Mouse (Mus musculus) liver, embryonic 14.5 days (tissue): ENCODE measurements around the gene Tubb1.

Experiments
- CTCF ChIP-seq: IDR thresholded peaks from 2 replicates; pipeline ENCODE4 v1.5.1; 2016; ENCODE audit warnings: antibody characterized with exemption, low read depth, control low read depth
- EP300 ChIP-seq: IDR thresholded peaks from 2 replicates; pipeline ENCODE4 v1.6.1; 2016; ENCODE audit warnings: antibody characterized with exemption, low read depth

DNA sequence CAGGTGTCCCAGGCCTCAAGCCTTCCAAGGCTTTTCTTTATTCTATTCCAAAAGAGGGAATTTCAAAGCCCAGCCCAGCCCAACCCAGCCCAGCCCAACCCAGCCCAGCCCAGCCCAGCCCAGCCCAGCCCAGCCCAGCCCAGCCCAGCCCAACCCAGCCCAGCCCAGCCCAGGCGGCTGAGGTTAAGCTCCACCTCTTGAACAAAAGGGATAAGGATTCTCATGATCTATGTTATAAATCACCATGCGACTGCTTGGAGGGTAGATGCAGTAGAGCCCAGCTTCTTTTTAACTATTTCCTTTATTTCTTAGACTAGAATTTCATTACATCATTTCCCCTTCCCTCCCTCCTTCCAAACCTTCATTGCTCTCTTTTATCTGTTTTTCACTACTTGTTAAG is 40.3 kb upstream of the Tubb1 start:
- TF ChIP-seq CTCF, result no peak
- no peak for TF ChIP-seq EP300
